Mouse (Mus musculus) hindbrain, embryonic 14.5 days (tissue): ENCODE results near the gene Gm2000. TPM values are rescaled to one million over a fixed set of nuclear protein-coding genes. Genes with fewer than 3 reads are reported as not detected.
"Not testable (repeated sequence)": the region's sequence is repeated elsewhere in the genome, so short reads cannot be mapped to it uniquely, and the experiment has no call there.

ENCODE experiments used
- ATAC-seq: fragments of 200-750 bp; cut with Nextera tagmentation; 2 replicates; pipeline ENCODE4 v1.8.0; 2017; ENCODE audit warnings: moderate number of reproducible peaks, mild to moderate bottlenecking, moderate TSS enrichment, moderate library complexity; ENCODE audit not compliant: low FRiP score
- DNase-seq: peaks from one replicate; pipeline ENCODE4 v3.0.0-alpha.2; 2015; ENCODE audit warnings: low spot score
- H3K27ac ChIP-seq: fragments of 300-500 bp; sonication (generic); 2 replicates; pipeline ENCODE4 v1.5.1; 2014; ENCODE audit warnings: mild to moderate bottlenecking, moderate library complexity
- H3K27me3 ChIP-seq: fragments of 300-500 bp; sonication (generic); 2 replicates; pipeline ENCODE4 v1.6.1; 2014; ENCODE audit warnings: mild to moderate bottlenecking, low read length, mixed read lengths; ENCODE audit not compliant: control insufficient read depth, insufficient read depth
- H3K36me3 ChIP-seq: fragments of 300-500 bp; sonication (generic); replicated peaks from 2 replicates; pipeline ENCODE4 v1.6.1; 2014; ENCODE audit not compliant: control insufficient read depth, insufficient read depth
- H3K4me1 ChIP-seq: fragments of 300-500 bp; sonication (generic); replicated peaks from 2 replicates; pipeline ENCODE4 v1.6.1; 2014; ENCODE audit warnings: antibody characterized with exemption, low read length, mixed read lengths; ENCODE audit not compliant: control insufficient read depth, insufficient read depth
- H3K4me2 ChIP-seq: fragments of 300-500 bp; sonication (generic); replicated peaks from 2 replicates; pipeline ENCODE4 v1.6.1; 2014; ENCODE audit warnings: mild to moderate bottlenecking, moderate library complexity
- H3K4me3 ChIP-seq: fragments of 300-500 bp; sonication (generic); replicated peaks from 2 replicates; pipeline ENCODE4 v1.5.1; 2014; ENCODE audit warnings: mild to moderate bottlenecking, low read length
- H3K9ac ChIP-seq: fragments of 300-500 bp; sonication (generic); 2 replicates; pipeline ENCODE4 v1.6.1; 2014
- H3K9me3 ChIP-seq: fragments of 300-500 bp; sonication (generic); 2 replicates; pipeline ENCODE4 v1.6.1; 2016; ENCODE audit warnings: low read length; ENCODE audit not compliant: control insufficient read depth
- WGBS: fragments of 180-500 bp; shearing (Covaris S2); extraction: QIAGEN DNeasy Blood & Tissue Kit; methylation state at CpG from one replicate; pipeline ENCODE4 v1.1.7; 2014; 5-methylcytosine and 5-hydroxymethylcytosine counted together
- polyA plus RNA-seq: library from polyadenylated mRNA; unstranded; fragments of >200 nt; fragmentation: Nextera tagmentation; extraction: Ambion mirVana; gene quantifications from 2 replicates; pipeline ENCODE4 v1.2.1, GENCODE M21; 2014

The Gm2000 gene
- polyA plus RNA-seq, 1 experiment from 2014 or later = 614 TPM

GRCm38 (mm10) chr1:156386880-156387279 lies 21.0 kb downstream of the Gm2000 start:
- Histone ChIP-seq H3K4me3 (no peak overlapping the region), H3K27ac (no peak overlapping the region), H3K4me1 (no peaks in the 10 kb centered on the region), H3K9ac (no peak overlapping the region), H3K36me3 (no peaks in the 10 kb centered on the region), H3K27me3 (no peaks in the 10 kb centered on the region), H3K9me3 (no peaks in the 10 kb centered on the region), H3K4me2 (no peak overlapping the region)
- ATAC-seq (no peak), DNase-seq (no peak)
- 67% methylated on average over 3 of the region's 3 CpGs for WGBS

- no peaks in the 10 kb centered on the region for H3K27me3 ChIP-seq
- no peak overlapping the region for H3K4me3 ChIP-seq
- ATAC-seq (no peak), DNase-seq (no peak)
- 88% methylated on average over 4 of the region's 4 CpGs for WGBS
- H3K9ac ChIP-seq = no peak overlapping the region
- H3K36me3 ChIP-seq = no peaks in the 10 kb centered on the region
- no peak overlapping the region for H3K4me2 ChIP-seq
- no peak overlapping the region for H3K27ac ChIP-seq
- no peaks in the 10 kb centered on the region for H3K9me3 ChIP-seq
- H3K4me1 ChIP-seq = no peaks in the 10 kb centered on the region
These were observed 27.3 kb downstream of the Gm2000 start for GRCm38 (mm10) chr1:156393148-156393547.

DNA sequence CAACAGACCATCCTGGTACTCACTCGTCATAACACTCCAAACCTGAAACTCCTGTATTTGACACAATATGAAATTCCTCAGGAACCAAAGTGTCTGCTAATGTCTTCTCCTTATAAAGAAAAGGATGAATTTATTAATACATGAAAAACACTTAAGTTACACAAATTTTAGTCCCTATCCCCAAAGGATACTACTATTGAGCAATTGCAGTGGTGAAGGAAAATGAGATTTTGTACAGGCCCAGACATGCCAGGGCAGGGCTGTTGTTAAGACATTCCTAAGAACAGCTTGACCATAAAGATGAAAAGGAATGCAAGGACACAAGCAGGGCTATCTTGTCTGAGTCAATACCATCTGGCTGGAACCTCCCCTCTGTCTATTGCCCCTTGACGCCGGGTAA lies 34.3 kb downstream of the Gm2000 start:
- H3K36me3 ChIP-seq, ATAC-seq, H3K9ac ChIP-seq, H3K4me1 ChIP-seq, H3K4me2 ChIP-seq, H3K27me3 ChIP-seq, H3K9me3 ChIP-seq, H3K27ac ChIP-seq, DNase-seq, H3K4me3 ChIP-seq: not testable (repeated sequence)
- WGBS = 83% methylated on average over 3 of the region's 3 CpGs

- 58% methylated on average over 2 of the region's 2 CpGs for WGBS
- H3K4me1 ChIP-seq = no peaks in the 10 kb centered on the region
- no peaks in the 10 kb centered on the region for H3K36me3 ChIP-seq
- DNase-seq = no peak
- ATAC-seq = no peak
- no peaks in the 10 kb centered on the region for H3K27me3 ChIP-seq
- H3K9ac ChIP-seq = no peak overlapping the region
- no peak overlapping the region for H3K4me3 ChIP-seq
- no peak overlapping the region for H3K27ac ChIP-seq
- H3K4me2 ChIP-seq = no peak overlapping the region
- H3K9me3 ChIP-seq = no peaks in the 10 kb centered on the region
These were observed 36.7 kb downstream of the Gm2000 start for GRCm38 (mm10) chr1:156402491-156402890.

- H3K9ac ChIP-seq = no peak overlapping the region
- ATAC-seq (no peak), DNase-seq (no peak)
- H3K4me3 ChIP-seq = no peak overlapping the region
- no peak overlapping the region for H3K27ac ChIP-seq
- WGBS = 39% methylated on average over 10 of the region's 10 CpGs
- no peaks in the 10 kb centered on the region for H3K4me1 ChIP-seq
- no peaks in the 10 kb centered on the region for H3K9me3 ChIP-seq
- H3K27me3 ChIP-seq = no peaks in the 10 kb centered on the region
- H3K4me2 ChIP-seq = no peak overlapping the region
- no peaks in the 10 kb centered on the region for H3K36me3 ChIP-seq
These were observed 37.4 kb downstream of the Gm2000 start for GRCm38 (mm10) chr1:156403251-156403650.

DNA sequence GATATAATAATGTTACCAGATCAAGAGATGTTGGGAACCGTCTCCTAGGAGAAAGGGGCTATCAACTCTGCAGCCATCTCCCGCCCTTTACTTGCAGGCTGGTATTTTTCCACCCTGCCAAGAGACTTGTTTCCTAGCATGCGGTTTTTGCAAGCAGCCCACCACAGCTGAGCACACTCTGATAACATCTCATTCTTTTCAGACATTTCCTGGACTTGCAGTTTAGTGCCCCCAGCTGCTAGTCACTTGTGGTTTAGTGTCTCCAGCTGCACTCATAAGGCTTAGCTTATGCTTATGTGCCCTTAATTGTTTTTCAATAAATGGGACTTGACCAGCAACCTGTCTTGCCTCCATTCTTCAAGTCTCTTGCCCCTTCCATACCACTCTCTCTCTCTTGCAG lies 42.2 kb downstream of the Gm2000 start:
- H3K36me3 ChIP-seq = no peaks in the 10 kb centered on the region
- H3K9me3 ChIP-seq = no peaks in the 10 kb centered on the region
- 69% methylated on average over 3 of the region's 3 CpGs for WGBS
- no peak overlapping the region for H3K9ac ChIP-seq
- H3K27ac ChIP-seq = no peak overlapping the region
- ATAC-seq (no peak), DNase-seq (no peak)
- H3K4me2 ChIP-seq = no peak overlapping the region
- H3K4me3 ChIP-seq = no peak overlapping the region
- no peaks in the 10 kb centered on the region for H3K27me3 ChIP-seq
- no peaks in the 10 kb centered on the region for H3K4me1 ChIP-seq

- no peak for ATAC-seq
- WGBS = 72% methylated on average over 4 of the region's 4 CpGs
These were observed 42.7 kb downstream of the Gm2000 start for GRCm38 (mm10) chr1:156408521-156408920.

More at GRCm38 (mm10) chr1:156408521-156408920, 42.7 kb downstream of the Gm2000 start:
- H3K27me3 ChIP-seq = no peaks in the 10 kb centered on the region
- no peak for DNase-seq
- no peak overlapping the region for H3K4me3 ChIP-seq
- no peaks in the 10 kb centered on the region for H3K4me1 ChIP-seq
- no peak overlapping the region for H3K4me2 ChIP-seq
- H3K9me3 ChIP-seq = no peaks in the 10 kb centered on the region
- H3K27ac ChIP-seq = no peak overlapping the region
- H3K36me3 ChIP-seq = no peaks in the 10 kb centered on the region
- no peak overlapping the region for H3K9ac ChIP-seq

Other genes starting within 250 kb of the Gm2000 start
- 3.4 and 4.8 TPM in 2 replicates for gene Fam163a, start 161.0 kb upstream of the Gm2000 start, polyA plus RNA-seq
- 0.92 and 1.8 TPM in 2 replicates for gene Tdrd5, start 62.4 kb upstream of the Gm2000 start, polyA plus RNA-seq
- 0.08 and 0.35 TPM in 2 replicates for gene Nphs2, start 55.3 kb upstream of the Gm2000 start, polyA plus RNA-seq
- gene Axdnd1, start 55.1 kb downstream of the Gm2000 start, polyA plus RNA-seq = 0.13 and 0.27 TPM in 2 replicates
- 10.6 and 11.7 TPM in 2 replicates for gene Soat1, start 108.3 kb downstream of the Gm2000 start, polyA plus RNA-seq
- gene Gm10031, start 158.0 kb downstream of the Gm2000 start, polyA plus RNA-seq = 0.69 and 0.79 TPM in 2 replicates
- 8.1 and 9.2 TPM in 2 replicates for gene Abl2, start 192.7 kb downstream of the Gm2000 start, polyA plus RNA-seq